Mouse (Mus musculus) G1E (cell line): ENCODE measurements around the gene Bola1. TPM values are rescaled to one million over a fixed set of nuclear protein-coding genes. Genes with fewer than 3 reads are reported as not detected.
A peak's percentile ranks its signal among the peaks of the same experiment; 100 is the strongest.
"Not testable (repeated sequence)": the region's sequence is repeated elsewhere in the genome, so short reads cannot be mapped to it uniquely, and the experiment has no call there.

ENCODE experiments used
- ATAC-seq: 2 replicates; pipeline ENCODE4 v1.8.0; 2016; ENCODE audit warnings: mild to moderate bottlenecking; ENCODE audit not compliant: insufficient number of reproducible peaks, poor library complexity, low FRiP score, severe bottlenecking; ENCODE audit errors: extremely low read depth
- DNase-seq: peaks from one replicate; pipeline ENCODE4 v3.0.0; 2012; ENCODE audit warnings: low spot score
- H3K27me3 ChIP-seq: 2 replicates; pipeline ENCODE4 v1.6.1; 2012; ENCODE audit warnings: mild to moderate bottlenecking, low read length, inconsistent platforms; ENCODE audit not compliant: insufficient read depth
- H3K36me3 ChIP-seq: replicated peaks from 2 replicates; pipeline ENCODE3; 2012; ENCODE audit warnings: mild to moderate bottlenecking, inconsistent platforms
- H3K4me1 ChIP-seq: 2 replicates; pipeline ENCODE4 v1.6.1; 2012; ENCODE audit warnings: low read depth, low read length, inconsistent platforms, mixed read lengths; ENCODE audit not compliant: insufficient read depth
- H3K4me3 ChIP-seq: 2 replicates; pipeline ENCODE4 v1.5.1; 2012; ENCODE audit warnings: low read depth, mild to moderate bottlenecking, inconsistent platforms, low read length, moderate library complexity, mixed read lengths
- H3K9me3 ChIP-seq: replicated peaks from 2 replicates; pipeline ENCODE4 v1.6.1; 2012; ENCODE audit warnings: inconsistent platforms
- CTCF ChIP-seq: IDR thresholded peaks from 2 replicates; pipeline ENCODE4 v1.5.1; 2012; ENCODE audit warnings: low read depth, low read length, inconsistent platforms, mixed read lengths
- GATA1 ChIP-seq: IDR thresholded peaks from 2 replicates; pipeline ENCODE4 v1.6.1; 2012; ENCODE audit warnings: borderline replicate concordance, low read length, inconsistent platforms, mixed read lengths
- GATA2 ChIP-seq: IDR thresholded peaks from 2 replicates; pipeline ENCODE4 v1.6.1; 2012; ENCODE audit warnings: low read depth, low read length, inconsistent platforms, borderline replicate concordance
- POLR2AphosphoS5 ChIP-seq: IDR thresholded peaks from 2 replicates; pipeline ENCODE4 v1.6.1; 2012; ENCODE audit warnings: low read depth, low read length, inconsistent platforms; ENCODE audit not compliant: insufficient replicate concordance
- TAL1 ChIP-seq: conservative IDR thresholded peaks from 2 replicates; pipeline ENCODE4 v1.6.1; 2012; ENCODE audit warnings: low read depth, low read length, inconsistent platforms, mixed read lengths
- polyA plus RNA-seq: library from polyadenylated mRNA; stranded (reverse); fragments of >175 nt; gene quantifications from 2 replicates; pipeline ENCODE4 v1.2.3, GENCODE M21; 2012
- total RNA-seq, 2 experiments: library from RNA; stranded (forward) in 1 of 2; stranded (reverse) in 1 of 2; fragments of 200-1000 nt in 1 of 2; fragments of >200 nt in 1 of 2; fragmentation: Nextera tagmentation in 1 of 2; gene quantifications; 2 replicates each; pipeline ENCODE4 v1.2.3; 2014 to 2017

Bola1 gene
- total and polyA plus RNA-seq, 3 experiments = 19.6 to 115 (median 48.2) TPM

GRCm38 (mm10) chr3:96238954-96239793, 19.7 kb upstream of the Bola1 start, which contains the start of gene Hist2h3c2:
Hist2h3c2 (minus strand) TSS chr3:96239127.
- not testable (repeated sequence) for H3K27me3 ChIP-seq, H3K9me3 ChIP-seq, H3K36me3 ChIP-seq, DNase-seq
- peak within 1 kb of the TSS; percentile 67 for H3K4me3 ChIP-seq
- H3K4me1 ChIP-seq = peaks cover 29% of the 10 kb centered on the region
- peak; percentile 77 for ATAC-seq
- peak; percentile 81; the same call in 1 of the 2 replicates for TF ChIP-seq POLR2AphosphoS5

DNA sequence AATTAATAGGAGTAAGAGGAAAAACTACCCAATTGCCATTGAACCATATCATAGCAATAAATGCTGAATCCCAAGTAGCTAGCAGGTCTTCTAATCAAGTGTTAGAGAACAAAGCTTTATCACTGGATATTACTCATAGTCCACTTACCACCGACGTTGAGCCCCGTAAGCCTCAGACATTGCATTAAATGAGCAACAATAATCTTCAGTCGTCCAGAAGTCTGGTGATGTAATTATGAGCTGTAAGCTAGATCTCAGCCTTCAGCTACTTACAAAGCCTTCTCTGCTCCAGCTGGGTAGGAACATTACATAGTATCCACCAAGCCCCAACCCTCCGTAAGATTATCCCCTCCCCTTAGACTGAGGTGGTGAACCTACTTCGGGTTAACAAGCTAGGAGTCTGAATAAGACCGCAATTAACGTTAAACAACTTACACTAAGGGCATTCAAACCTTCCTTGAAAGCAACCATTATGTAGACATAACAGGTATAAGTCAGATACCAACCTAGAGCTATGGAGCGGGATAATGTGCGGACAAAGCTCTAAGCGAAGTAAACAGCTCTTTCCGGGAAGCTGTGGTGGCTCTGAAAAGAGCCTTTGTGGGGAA, 18.5 kb upstream of the Bola1 start:
- no peaks in the 10 kb centered on the region for H3K36me3 ChIP-seq
- H3K4me3 ChIP-seq = peak overlapping the region; percentile 67
- no peak for ATAC-seq
- no peak for DNase-seq
- no peaks in the 10 kb centered on the region for H3K27me3 ChIP-seq
- no peaks in the 10 kb centered on the region for H3K9me3 ChIP-seq
- H3K4me1 ChIP-seq = peaks cover 23% of the 10 kb centered on the region
- TF ChIP-seq GATA2 (no peak), POLR2AphosphoS5 (peak; percentile 85; the same call in 1 of the 2 replicates)

- Histone ChIP-seq H3K4me1 (peaks cover 22% of the 10 kb centered on the region), H3K4me3 (peak overlapping the region; percentile 67), H3K36me3 (no peaks in the 10 kb centered on the region), H3K9me3 (no peaks in the 10 kb centered on the region), H3K27me3 (no peaks in the 10 kb centered on the region)
- no peak for ATAC-seq
- no peak for DNase-seq
- no peak for TF ChIP-seq CTCF
- peak; percentile 70; the same call in 1 of the 2 replicates for TF ChIP-seq POLR2AphosphoS5
Observed at GRCm38 (mm10) chr3:96237335-96237903, 17.9 kb upstream of the Bola1 start.

DNA sequence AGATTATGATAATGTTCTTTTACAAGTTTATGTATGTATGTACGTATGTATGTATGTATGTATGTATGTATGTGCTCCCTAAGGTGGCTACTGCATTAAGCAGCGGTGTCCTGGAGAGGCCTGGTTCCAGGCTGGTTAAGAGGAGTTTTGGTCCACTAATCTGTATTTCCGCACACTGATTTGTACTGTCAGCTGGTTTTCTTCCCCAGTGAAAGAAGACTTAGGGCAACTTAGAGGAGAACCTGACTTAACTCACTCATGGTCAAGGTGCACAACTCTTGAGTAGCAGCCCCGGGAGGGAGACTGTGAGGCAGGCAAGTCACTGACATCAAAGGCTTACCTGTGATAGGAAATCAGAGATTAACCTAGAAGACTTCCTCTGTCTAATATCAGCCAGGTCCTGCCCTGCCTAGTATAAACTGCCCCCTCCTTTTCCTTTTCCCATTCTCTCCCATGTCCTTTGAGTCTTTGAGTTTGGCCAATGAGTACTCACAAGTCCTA, 17.4 kb upstream of the Bola1 start:
- TF ChIP-seq GATA1 = no peak
- TF ChIP-seq POLR2AphosphoS5 = peak; percentile 27; the same call in 1 of the 2 replicates
- no peaks in the 10 kb centered on the region for H3K9me3 ChIP-seq

DNA sequence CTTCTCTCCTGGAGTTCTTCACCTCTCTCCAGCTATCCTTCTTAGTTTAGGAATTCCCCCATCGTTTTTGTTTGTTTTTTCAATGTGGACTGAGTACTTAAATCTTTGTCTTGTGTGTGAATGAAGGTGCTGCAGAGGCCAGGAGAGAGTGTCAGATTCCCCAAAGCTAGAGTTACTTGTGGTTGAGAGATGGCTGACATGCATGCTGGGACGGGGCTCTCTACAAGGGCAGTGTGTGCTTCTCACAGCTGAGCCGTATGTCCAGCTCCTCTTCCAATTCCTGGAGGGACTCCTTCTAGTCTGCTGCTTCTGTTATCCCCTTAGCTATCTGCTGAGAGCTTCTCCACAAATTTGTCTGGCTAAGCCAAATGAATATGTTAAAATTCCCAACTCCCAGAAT, 16.3 kb upstream of the Bola1 start:
- DNase-seq (no peak), ATAC-seq (no peak)
- Histone ChIP-seq H3K4me3 (no peak overlapping the region), H3K9me3 (no peaks in the 10 kb centered on the region), H3K36me3 (no peaks in the 10 kb centered on the region), H3K4me1 (peaks cover 25% of the 10 kb centered on the region), H3K27me3 (no peaks in the 10 kb centered on the region)
- peak; percentile 89; the same call in 1 of the 2 replicates for TF ChIP-seq POLR2AphosphoS5
- no peak for TF ChIP-seq TAL1

More for the DNA sequence above, 17.4 kb upstream of the Bola1 start:
- DNase-seq (no peak), ATAC-seq (no peak)
- no peaks in the 10 kb centered on the region for H3K36me3 ChIP-seq
- peaks cover 20% of the 10 kb centered on the region for H3K4me1 ChIP-seq
- peak overlapping the region; percentile 67; the same call in 1 of the 2 replicates for H3K4me3 ChIP-seq
- H3K27me3 ChIP-seq = no peaks in the 10 kb centered on the region

DNA sequence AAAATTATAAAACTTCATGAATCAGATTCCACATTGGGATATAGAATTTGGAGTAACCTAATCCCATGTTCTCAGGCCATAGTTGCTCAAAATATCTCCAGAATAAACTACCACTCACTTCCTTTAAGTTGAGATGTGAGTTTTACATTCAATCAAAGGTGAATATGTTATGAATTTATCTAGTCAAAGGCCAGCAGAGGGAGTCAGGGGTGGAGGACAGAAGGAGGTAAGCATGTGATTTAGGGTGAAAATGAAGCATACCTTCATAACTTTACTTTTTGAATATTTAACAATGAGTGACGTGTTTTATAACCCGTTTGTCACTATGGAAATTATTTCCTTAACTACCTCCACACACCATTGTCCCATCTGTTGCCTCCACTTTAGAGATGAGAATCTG, 15.4 kb upstream of the Bola1 start:
- no peak for DNase-seq
- H3K36me3 ChIP-seq = no peaks in the 10 kb centered on the region
- TF ChIP-seq POLR2AphosphoS5 (no peak), GATA2 (no peak), CTCF (no peak), GATA1 (no peak), TAL1 (no peak)
- H3K9me3 ChIP-seq = no peaks in the 10 kb centered on the region
- no peak overlapping the region for H3K4me3 ChIP-seq
- ATAC-seq = no peak
- H3K27me3 ChIP-seq = no peaks in the 10 kb centered on the region
- peaks cover 31% of the 10 kb centered on the region for H3K4me1 ChIP-seq
